Mouse (Mus musculus): ENCODE results near the gene Dock4. TPM values are rescaled to one million over a fixed set of nuclear protein-coding genes. Genes with fewer than 3 reads are reported as not detected.

Gene Dock4
- total RNA-seq, 2 experiments from 2014 or later, result 21.6 to 29.7 TPM

GRCm38 (mm10) chr12:40511643-40512369, 66.1 kb downstream of the Dock4 start:
- DNase-seq, result no peak

- DNase-seq, result no peak
Measured at GRCm38 (mm10) chr12:40512370-40512693, 66.6 kb downstream of the Dock4 start.

GRCm38 (mm10) chr12:40512994-40513393, 67.2 kb downstream of the Dock4 start:
- DNase-seq, result no peak

GRCm38 (mm10) chr12:40514021-40514420, 68.3 kb downstream of the Dock4 start:
- no peak for DNase-seq

- DNase-seq, result no peak
Measured at GRCm38 (mm10) chr12:40522468-40522867, 76.7 kb downstream of the Dock4 start.

- DNase-seq, result no peak
Measured at GRCm38 (mm10) chr12:40523020-40523419, 77.3 kb downstream of the Dock4 start.

- DNase-seq, result no peak
Measured at GRCm38 (mm10) chr12:40525045-40525444, 79.3 kb downstream of the Dock4 start.

GRCm38 (mm10) chr12:40535655-40536618, 90.2 kb downstream of the Dock4 start:
- no peak for DNase-seq

- DNase-seq, result no peak
Measured at GRCm38 (mm10) chr12:40537826-40538225, 92.1 kb downstream of the Dock4 start.

- no peak for DNase-seq
Measured at GRCm38 (mm10) chr12:40538318-40538717, 92.6 kb downstream of the Dock4 start.

- DNase-seq, result no peak
Measured at GRCm38 (mm10) chr12:40538780-40539179, 93.0 kb downstream of the Dock4 start.

- DNase-seq, result no peak
Measured at GRCm38 (mm10) chr12:40544273-40544672, 98.5 kb downstream of the Dock4 start.

- DNase-seq, result no peak
Measured at GRCm38 (mm10) chr12:40546827-40547226, 101.1 kb downstream of the Dock4 start.

GRCm38 (mm10) chr12:40551317-40551716, 105.6 kb downstream of the Dock4 start:
- DNase-seq, result no peak

GRCm38 (mm10) chr12:40552201-40552600, 106.4 kb downstream of the Dock4 start:
- DNase-seq, result no peak

- no peak for DNase-seq
Measured at GRCm38 (mm10) chr12:40553929-40554328, 108.2 kb downstream of the Dock4 start.

GRCm38 (mm10) chr12:40554941-40555511, 109.3 kb downstream of the Dock4 start:
- DNase-seq, result no peak

- DNase-seq, result no peak
Measured at GRCm38 (mm10) chr12:40558600-40558999, 112.8 kb downstream of the Dock4 start.

- DNase-seq, result no peak
Measured at GRCm38 (mm10) chr12:40559103-40559502, 113.4 kb downstream of the Dock4 start.

- no peak for DNase-seq
Measured at GRCm38 (mm10) chr12:40563703-40564102, 118.0 kb downstream of the Dock4 start.

- DNase-seq, result no peak
Measured at GRCm38 (mm10) chr12:40564261-40564660, 118.5 kb downstream of the Dock4 start.

GRCm38 (mm10) chr12:40568365-40568885, 122.7 kb downstream of the Dock4 start:
- no peak for DNase-seq

Measured in gastrocnemius, postnatal 10 days (tissue).